Mouse (Mus musculus) heart, postnatal 0 days (tissue): ENCODE data around the gene Pde7b. TPM values are rescaled to one million over a fixed set of nuclear protein-coding genes. Genes with fewer than 3 reads are reported as not detected.

Experiments used
- ATAC-seq: fragments of 200-750 bp; cut with Nextera tagmentation; 2 replicates; pipeline ENCODE4 v1.8.0; 2017; ENCODE audit warnings: low read depth, moderate number of reproducible peaks, moderate library complexity; ENCODE audit not compliant: insufficient read depth
- DNase-seq: peaks from one replicate; pipeline ENCODE4 v3.0.0-alpha.2; 2016; ENCODE audit warnings: low spot score
- H3K27ac ChIP-seq: fragments of 300-500 bp; sonication (generic); 2 replicates; pipeline ENCODE4 v1.5.1; 2014; ENCODE audit warnings: low read depth, mild to moderate bottlenecking
- H3K27me3 ChIP-seq: fragments of 300-500 bp; sonication (generic); 2 replicates; pipeline ENCODE4 v1.6.1; 2014; ENCODE audit warnings: low read length, mixed read lengths; ENCODE audit not compliant: control insufficient read depth, insufficient read depth
- H3K36me3 ChIP-seq: fragments of 300-500 bp; sonication (generic); replicated peaks from 2 replicates; pipeline ENCODE4 v1.6.1; 2014; ENCODE audit warnings: low read length, mixed read lengths; ENCODE audit not compliant: control insufficient read depth, insufficient read depth
- H3K4me1 ChIP-seq: fragments of 300-500 bp; sonication (generic); 2 replicates; pipeline ENCODE4 v1.6.1; 2014; ENCODE audit warnings: antibody characterized with exemption; ENCODE audit not compliant: control insufficient read depth, insufficient read depth
- H3K4me2 ChIP-seq: fragments of 300-500 bp; sonication (generic); 2 replicates; pipeline ENCODE4 v1.6.1; 2014; ENCODE audit warnings: low read depth, mild to moderate bottlenecking, low read length, moderate library complexity
- H3K4me3 ChIP-seq: fragments of 300-500 bp; sonication (generic); 2 replicates; pipeline ENCODE4 v1.5.1; 2014; ENCODE audit warnings: low read depth, low read length
- H3K9ac ChIP-seq: fragments of 300-500 bp; sonication (generic); replicated peaks from 2 replicates; pipeline ENCODE4 v1.6.1; 2014; ENCODE audit warnings: low read depth, low read length, mixed read lengths
- H3K9me3 ChIP-seq: fragments of 300-500 bp; sonication (generic); replicated peaks from 2 replicates; pipeline ENCODE4 v1.6.1; 2016; ENCODE audit warnings: low read length; ENCODE audit not compliant: control insufficient read depth
- CTCF ChIP-seq: IDR thresholded peaks from 2 replicates; pipeline ENCODE4 v1.5.1; 2016; ENCODE audit warnings: antibody characterized with exemption, control low read depth, low read depth
- EP300 ChIP-seq: IDR thresholded peaks from 2 replicates; pipeline ENCODE4 v1.6.1; 2016; ENCODE audit warnings: antibody characterized with exemption, low read depth
- WGBS: fragments of 180-500 bp; shearing (Covaris S2); extraction: QIAGEN DNeasy Blood & Tissue Kit; methylation state at CpG from one replicate; pipeline ENCODE4 v1.1.7; 2014; 5-methylcytosine and 5-hydroxymethylcytosine counted together
- polyA plus RNA-seq: library from polyadenylated mRNA; unstranded; fragments of >200 nt; fragmentation: Nextera tagmentation; extraction: Ambion mirVana; gene quantifications from 2 replicates; pipeline ENCODE4 v1.2.1, GENCODE M21; 2015
- total RNA-seq: library from RNA; depleted of rRNA; stranded (reverse); fragments of >200 nt; gene quantifications from 2 replicates; pipeline ENCODE4 v1.2.3, GENCODE M21; 2014; ENCODE audit warnings: low replicate concordance

Pde7b gene
- total and polyA plus RNA-seq, 2 experiments from 2014 or later = 5.0 to 11.8 TPM

- H3K36me3 ChIP-seq = no peaks in the 10 kb centered on the region
- ATAC-seq (no peak), DNase-seq (no peak)
- H3K9me3 ChIP-seq = no peaks in the 10 kb centered on the region
- no peak overlapping the region for H3K9ac ChIP-seq
- peaks cover 5% of the 10 kb centered on the region for H3K4me1 ChIP-seq
- H3K27ac ChIP-seq = no peak overlapping the region
- TF ChIP-seq CTCF (no peak), EP300 (no peak)
- no peak overlapping the region for H3K4me3 ChIP-seq
- H3K4me2 ChIP-seq = no peak overlapping the region
- WGBS = 95% methylated on average over 5 of the region's 5 CpGs
- no peaks in the 10 kb centered on the region for H3K27me3 ChIP-seq
These were observed 157.1 kb downstream of the Pde7b start for GRCm38 (mm10) chr10:20567684-20568236.

GRCm38 (mm10) chr10:20556477-20556876 lies 168.4 kb downstream of the Pde7b start:
- Histone ChIP-seq H3K27ac (no peak overlapping the region), H3K4me2 (no peak overlapping the region), H3K4me1 (no peaks in the 10 kb centered on the region), H3K36me3 (no peaks in the 10 kb centered on the region), H3K9me3 (no peaks in the 10 kb centered on the region), H3K4me3 (no peak overlapping the region), H3K27me3 (no peaks in the 10 kb centered on the region), H3K9ac (no peak overlapping the region)
- TF ChIP-seq EP300 = no peak
- TF ChIP-seq CTCF = no peak
- DNase-seq (no peak), ATAC-seq (no peak)
- WGBS = 37% methylated on average over 7 of the region's 7 CpGs

GRCm38 (mm10) chr10:20551341-20551740 lies 173.5 kb downstream of the Pde7b start:
- ATAC-seq (no peak), DNase-seq (no peak)
- TF ChIP-seq EP300 (no peak), CTCF (no peak)
- Histone ChIP-seq H3K27me3 (no peaks in the 10 kb centered on the region), H3K36me3 (no peaks in the 10 kb centered on the region), H3K27ac (no peak overlapping the region), H3K9ac (no peak overlapping the region), H3K9me3 (no peaks in the 10 kb centered on the region), H3K4me2 (no peak overlapping the region), H3K4me3 (no peak overlapping the region), H3K4me1 (peaks cover 11% of the 10 kb centered on the region; the same call in 1 of the 2 replicates)

GRCm38 (mm10) chr10:20550771-20551170 lies 174.1 kb downstream of the Pde7b start:
- H3K36me3 ChIP-seq = no peaks in the 10 kb centered on the region
- no peak overlapping the region for H3K9ac ChIP-seq
- no peak overlapping the region for H3K4me2 ChIP-seq
- H3K9me3 ChIP-seq = no peaks in the 10 kb centered on the region
- peak overlapping the region; percentile 53 for H3K27ac ChIP-seq
- peaks cover 11% of the 10 kb centered on the region; the same call in 1 of the 2 replicates for H3K4me1 ChIP-seq
- no peak for DNase-seq
- no peak for ATAC-seq
- H3K4me3 ChIP-seq = no peak overlapping the region
- TF ChIP-seq CTCF = no peak
- TF ChIP-seq EP300 = no peak
- no peaks in the 10 kb centered on the region for H3K27me3 ChIP-seq
- 39% methylated on average over 3 of the region's 3 CpGs for WGBS

GRCm38 (mm10) chr10:20550161-20550560 lies 174.7 kb downstream of the Pde7b start:
- 66% methylated on average over 5 of the region's 5 CpGs for WGBS
- ATAC-seq = no peak
- H3K27ac ChIP-seq = peak overlapping the region; percentile 53

More at GRCm38 (mm10) chr10:20550161-20550560, 174.7 kb downstream of the Pde7b start:
- no peak for TF ChIP-seq EP300
- TF ChIP-seq CTCF = no peak
- H3K27me3 ChIP-seq = no peaks in the 10 kb centered on the region
- no peak overlapping the region for H3K4me2 ChIP-seq
- no peak overlapping the region for H3K9ac ChIP-seq
- H3K36me3 ChIP-seq = no peaks in the 10 kb centered on the region
- no peak for DNase-seq
- H3K4me1 ChIP-seq = peaks cover 11% of the 10 kb centered on the region; the same call in 1 of the 2 replicates
- H3K4me3 ChIP-seq = no peak overlapping the region
- no peaks in the 10 kb centered on the region for H3K9me3 ChIP-seq
